Mouse (Mus musculus) embryonic fibroblast, embryonic 13.5 days (primary cell): ENCODE measurements around the gene Ahctf1.

Experiments
- CTCF ChIP-seq: IDR thresholded peaks from 2 replicates; pipeline ENCODE4 v1.5.1; 2011; ENCODE audit warnings: mild to moderate bottlenecking, control low read depth, low read length, moderate library complexity, borderline replicate concordance; ENCODE audit not compliant: insufficient read depth
- POLR2A ChIP-seq: IDR thresholded peaks from 2 replicates; pipeline ENCODE4 v1.6.1; 2011; ENCODE audit warnings: low read depth, mild to moderate bottlenecking, control low read depth, low read length, moderate library complexity

DNA sequence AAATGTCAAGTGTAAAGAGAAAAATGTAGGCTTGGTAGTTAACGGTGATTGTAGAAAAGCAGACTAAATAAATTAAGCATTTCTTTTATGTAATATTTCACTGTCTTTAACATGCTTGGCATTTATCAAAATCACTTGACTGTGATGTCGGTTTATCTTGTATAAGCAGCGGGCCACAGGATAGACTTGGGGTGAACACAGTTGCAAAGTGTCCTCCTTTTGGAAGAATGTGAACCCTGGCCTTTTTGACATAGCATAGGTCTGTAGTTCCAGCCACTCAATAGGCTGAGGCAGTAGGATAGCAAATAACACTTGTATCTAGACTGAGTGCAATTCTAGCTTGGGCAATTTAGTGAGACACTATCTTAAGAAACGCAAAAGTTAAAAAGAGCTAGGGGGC lies 4.0 kb upstream of the Ahctf1 start:
- TF ChIP-seq CTCF = no peak
- no peak for TF ChIP-seq POLR2A
